Mouse (Mus musculus): Measurements from ENCODE around the gene Cdc42bpa. TPM values are rescaled to one million over a fixed set of nuclear protein-coding genes. Genes with fewer than 3 reads are reported as not detected.

The Cdc42bpa gene
- polyA plus RNA-seq, 3 experiments from 2014 or later: 0.16 to 0.83 TPM; not detected in 1

DNA sequence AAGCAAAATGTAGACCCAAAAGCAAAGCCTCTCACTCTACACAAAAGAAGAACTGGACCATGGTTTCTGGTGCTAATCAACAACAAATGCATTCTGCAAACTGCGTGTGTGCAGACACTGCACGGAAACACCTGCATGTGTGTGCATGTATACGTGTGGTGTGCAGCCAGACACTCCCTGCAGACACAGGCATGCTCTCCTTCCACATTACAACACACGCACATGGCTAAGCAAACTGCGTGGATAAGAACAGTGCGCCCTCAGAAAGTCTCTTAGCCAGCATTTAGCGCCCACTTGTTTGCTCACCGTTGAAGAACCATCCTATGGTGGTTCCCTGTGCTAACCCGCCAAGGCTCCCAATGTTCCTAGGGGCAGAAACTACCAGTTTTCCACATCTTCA is 233.8 kb downstream of the Cdc42bpa start:
- ATAC-seq: no peak

DNA sequence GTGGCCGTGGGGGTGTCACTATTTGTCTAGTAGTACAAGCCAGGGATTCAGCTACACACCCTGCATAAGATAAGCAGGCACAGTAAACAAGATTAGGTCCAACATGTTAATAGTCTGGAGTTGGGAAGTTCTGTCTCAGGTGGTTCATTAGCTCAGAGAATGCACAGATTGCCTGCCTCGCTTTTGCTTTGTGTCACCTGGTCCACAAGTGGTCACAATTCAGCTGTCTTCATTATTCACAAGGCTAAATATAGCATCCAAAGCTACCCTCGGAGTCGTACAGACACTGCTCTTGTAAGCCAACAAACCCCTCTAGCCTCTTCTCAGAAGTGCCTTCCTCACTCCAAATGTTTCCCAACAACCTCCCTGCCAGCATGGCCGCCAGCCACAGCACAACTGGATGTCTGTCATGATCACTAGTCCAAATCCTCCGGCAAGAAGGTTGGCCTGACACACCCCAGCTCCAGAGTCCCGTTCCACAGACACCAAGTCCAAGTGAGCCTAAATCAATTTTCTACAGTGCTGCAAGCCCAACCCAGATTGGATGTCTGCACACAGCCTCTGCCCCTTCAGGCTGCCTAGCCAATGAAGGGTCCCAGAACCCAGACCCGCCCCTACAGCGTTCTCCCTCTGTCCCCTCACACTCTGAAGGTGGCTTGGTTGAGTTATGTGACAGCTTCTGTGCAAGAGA is 234.7 kb downstream of the Cdc42bpa start:
- ATAC-seq: no peak

DNA sequence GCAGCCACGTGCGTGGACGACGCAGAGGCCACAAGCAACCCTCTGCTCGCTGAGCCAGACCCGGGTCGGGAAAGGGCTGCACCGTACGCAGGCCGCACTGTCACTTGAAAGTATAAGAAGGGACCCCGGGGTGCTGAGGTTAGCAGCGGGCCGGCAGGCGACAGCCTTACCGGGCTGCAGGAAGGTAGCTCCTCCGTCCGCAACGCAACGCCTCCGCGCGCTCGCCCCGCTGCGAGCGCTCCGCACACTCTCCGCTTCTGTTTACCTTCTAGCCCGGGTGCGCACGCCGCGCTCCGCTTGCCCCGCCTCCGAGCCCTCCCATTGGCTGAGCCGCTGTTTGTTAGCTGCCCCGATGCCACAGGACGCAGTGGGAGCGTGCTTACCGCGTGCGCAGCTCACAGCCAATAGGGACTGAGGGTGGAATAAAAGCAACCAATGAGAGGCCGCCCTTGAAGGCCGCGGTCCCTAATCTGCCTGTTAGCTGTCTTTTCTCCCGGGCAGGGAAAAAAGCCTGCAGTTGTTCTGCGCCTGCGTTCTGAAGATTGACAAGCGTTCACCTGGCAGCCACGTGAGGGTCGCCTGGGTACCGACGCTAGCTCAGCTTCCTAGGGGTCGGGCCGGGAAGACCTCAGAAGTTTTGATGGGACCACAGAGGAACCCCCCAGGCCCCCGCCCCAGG is 235.6 kb downstream of the Cdc42bpa start:
- peak; percentile 91 for ATAC-seq

DNA sequence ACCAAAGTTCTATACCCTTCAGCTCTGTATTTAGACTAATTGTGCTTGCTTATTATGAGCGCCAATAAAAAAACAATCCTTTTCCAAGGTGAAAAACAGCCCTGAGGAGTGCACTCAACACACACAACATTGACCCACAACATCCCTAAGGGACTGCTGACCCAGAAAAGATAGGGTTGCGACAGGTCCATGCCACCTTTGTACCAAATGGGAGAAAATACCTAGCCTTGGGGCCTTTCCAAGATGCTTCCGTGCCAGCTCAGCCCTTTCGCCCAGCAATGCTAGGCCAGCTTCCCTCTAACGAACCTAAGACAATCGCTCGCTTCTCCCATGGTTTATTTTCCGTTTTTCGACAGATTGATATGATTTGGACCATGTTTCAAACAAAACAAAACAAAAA is 236.2 kb downstream of the Cdc42bpa start:
- no peak for ATAC-seq

DNA sequence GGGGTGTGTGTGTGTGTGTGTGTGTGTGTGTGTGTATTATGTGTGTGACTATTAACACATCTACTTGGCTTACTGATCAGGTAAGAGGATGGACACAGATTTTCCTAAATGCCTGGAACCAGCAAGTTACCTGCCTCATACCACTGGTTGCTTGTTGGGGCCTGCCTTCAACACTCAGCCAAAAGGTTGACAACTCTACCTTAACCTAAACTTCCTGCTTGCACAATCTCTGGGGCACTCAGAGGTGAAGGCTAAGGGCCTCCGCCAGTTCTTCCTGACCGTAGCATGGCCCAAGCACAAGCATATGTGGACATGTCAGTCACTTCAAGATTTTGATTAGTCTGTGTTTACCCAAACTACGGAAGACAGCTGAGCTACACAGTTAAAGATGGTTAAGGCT is 237.7 kb downstream of the Cdc42bpa start:
- ATAC-seq: no peak

DNA sequence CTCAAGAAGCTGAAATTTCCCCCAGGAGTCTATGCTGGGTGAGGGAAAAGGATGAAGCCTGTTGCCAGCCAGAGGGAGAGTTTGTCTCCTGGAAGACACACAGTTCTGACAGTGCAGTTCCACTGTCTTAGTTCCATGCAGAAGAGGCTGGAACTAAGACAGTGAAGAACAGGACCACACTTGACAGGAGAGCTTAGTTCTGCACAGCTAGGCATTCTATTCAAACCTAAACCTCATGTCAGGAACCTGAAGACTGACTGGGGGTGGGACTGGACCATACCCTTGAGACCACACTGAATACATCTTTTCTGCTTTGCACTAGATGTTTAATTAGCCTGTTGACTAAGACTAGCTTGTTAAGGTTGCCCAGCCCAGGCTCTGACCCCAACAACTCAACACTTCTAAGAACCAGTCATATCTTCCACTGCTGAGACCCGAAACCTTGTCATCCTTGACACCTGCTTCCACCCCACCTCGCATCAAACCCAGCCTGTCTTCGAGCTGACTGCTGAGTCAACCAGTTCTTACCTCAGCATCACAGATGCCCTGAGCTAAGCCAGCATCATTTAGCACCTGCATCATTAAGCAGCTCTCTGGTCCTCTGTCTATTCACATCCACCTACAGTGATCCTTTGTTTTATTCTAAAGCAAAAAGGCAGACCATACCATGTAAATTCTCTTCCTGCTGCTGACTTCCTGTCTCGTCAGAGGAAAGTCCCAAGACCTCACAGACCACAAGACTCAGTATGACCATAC is 238.9 kb downstream of the Cdc42bpa start, which contains the start of gene Coq8a:
Gene Coq8a (minus strand): TSS at position 644 of the 756 bp plus-strand sequence.
- peak; percentile 53 for ATAC-seq

DNA sequence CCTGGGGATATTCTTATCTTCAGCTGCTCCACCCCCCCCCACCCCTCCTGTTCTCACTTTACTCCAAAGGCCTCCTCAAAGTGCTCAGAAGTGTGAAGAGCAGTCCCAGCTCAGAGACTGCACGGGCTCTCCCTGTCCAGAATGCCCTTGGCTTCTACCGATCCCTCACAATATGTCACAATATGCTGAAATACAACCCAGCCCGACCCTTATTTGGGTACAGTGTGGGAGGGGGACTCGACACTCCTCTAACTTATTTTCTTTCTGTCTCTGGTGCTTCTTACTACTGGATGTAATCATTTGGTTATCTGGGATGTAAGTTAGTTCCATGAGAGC is 239.4 kb downstream of the Cdc42bpa start:
- ATAC-seq: no peak

DNA sequence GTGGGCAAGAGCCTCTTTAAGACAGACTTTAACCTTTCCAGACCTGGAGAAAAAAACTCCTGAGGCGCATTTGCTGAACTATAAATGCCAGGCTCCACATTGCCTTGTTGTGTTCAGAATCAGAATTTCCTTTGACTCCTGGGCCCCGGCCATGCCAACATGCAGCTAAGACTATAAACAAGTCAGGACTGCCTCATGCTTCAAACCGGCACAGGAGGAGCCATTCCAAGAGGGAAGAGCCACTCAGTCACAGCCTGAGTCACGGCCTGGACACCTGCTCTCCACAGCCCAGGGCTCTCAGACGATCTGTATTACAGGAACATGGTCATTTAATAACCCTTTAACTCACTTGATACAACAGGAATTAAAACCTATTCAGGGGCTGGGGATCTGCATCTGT is 240.4 kb downstream of the Cdc42bpa start:
- no peak for ATAC-seq

DNA sequence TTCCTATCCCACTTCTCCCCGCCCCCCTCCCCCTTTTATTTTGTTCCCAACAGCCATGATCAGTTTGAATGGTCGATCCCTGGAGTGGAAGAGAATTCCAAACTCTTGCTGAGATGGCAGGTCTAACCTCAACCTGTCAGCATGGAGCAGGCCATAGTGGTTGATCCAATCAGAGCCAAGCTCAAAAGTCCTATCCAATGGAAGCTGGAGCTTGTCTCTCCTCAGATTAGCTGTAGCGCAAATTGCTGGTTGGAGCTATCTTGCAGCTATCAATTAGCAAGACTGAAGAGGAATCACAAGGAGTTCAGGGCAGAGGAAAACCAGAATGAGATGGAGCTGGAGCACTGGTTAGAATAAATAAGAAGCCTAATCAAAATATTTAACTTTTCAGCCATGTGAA is 248.1 kb downstream of the Cdc42bpa start:
- ATAC-seq: no peak

DNA sequence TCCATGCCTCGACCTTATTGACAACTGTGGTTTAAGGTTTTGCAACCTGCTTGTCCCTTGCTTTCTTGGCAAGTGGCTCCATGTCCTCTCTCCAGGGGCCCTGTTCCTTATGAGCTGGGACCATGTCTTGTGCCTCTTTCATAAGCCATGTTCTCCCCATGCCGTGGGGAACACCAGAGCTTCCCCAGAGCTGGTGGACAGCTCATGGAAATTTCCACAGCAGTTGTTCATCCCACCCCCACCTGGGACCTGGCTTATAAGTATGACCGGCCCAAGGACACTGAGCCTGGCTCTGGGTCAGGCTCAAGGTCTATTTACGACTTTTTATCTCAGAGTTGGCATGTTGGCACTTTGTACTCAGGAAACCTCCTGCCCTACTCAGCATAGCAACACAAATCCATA is 249.8 kb downstream of the Cdc42bpa start:
- no peak for ATAC-seq

DNA sequence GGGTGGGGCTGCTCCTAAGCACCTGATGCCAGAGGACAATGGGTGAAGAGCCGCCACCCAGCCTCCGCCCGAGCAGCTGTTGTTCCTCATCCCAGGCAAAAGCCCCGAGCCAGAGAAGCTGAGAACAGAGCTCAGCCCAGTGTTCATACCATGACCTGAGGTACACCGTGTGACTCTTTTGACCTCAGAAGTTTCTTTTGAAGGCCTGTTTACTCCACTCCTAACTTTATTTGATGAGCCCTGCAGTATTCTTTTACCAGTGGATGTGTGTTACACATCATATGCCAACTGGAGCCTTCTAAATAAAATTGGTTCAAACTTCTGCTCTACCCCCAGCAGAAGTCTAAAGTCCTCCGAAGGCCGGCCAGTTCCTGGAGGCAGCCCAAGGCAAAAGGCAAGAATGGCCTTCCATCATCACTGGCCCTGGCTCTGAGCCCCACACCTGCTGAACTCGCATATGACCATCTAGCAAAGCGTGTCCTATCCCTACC is 250.6 kb downstream of the Cdc42bpa start:
- no peak for ATAC-seq

DNA sequence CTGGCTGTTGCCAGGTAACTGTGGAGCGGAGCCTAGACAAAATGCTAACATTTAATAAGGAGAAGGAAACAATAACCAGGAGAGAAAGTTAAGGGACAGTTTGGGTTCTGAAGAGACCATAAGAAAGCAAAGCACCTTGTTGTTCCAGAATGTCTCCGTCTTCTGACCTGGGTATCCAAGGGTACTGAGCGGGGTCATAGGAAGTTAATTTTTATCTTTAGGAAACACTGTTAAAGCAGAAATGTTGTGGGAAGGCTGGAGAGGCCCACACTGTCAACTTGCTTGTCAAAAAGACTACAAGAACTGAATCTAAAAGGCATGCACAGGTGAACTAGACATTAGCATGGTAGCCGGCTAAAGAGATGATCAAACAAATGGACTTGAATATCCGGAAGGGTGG is 252.6 kb downstream of the Cdc42bpa start:
- ATAC-seq: no peak

DNA sequence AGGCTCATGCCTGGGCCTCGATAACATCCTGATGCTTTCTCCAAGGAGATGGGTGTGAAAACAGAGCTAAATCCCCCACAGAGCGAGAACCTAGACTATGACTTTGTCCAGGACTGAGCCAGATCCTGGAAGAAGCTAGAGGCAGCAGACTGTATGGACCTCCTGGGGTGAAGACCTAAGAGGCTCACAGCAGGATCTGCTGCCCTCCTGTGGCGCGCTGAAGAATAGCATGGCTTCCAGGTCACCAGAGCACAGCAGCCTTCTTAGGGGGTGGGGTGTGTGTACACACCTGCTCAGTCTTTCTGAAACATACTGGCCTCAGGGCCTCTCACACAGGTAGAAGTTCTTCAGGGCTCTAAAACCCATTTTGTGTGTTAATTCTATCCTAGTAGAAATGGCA is 254.8 kb downstream of the Cdc42bpa start:
- ATAC-seq: peak; percentile 98

Other genes starting within 250 kb of the Cdc42bpa start
- gene Kif28, start 215.2 kb upstream of the Cdc42bpa start, polyA plus RNA-seq (2017; shearing (Covaris generic)): not detected
- not detected for gene Gm10518, start 157.1 kb upstream of the Cdc42bpa start, polyA plus RNA-seq (2017; shearing (Covaris generic))
- 10 to 100 TPM; 20.5 to 31.9 (median 22.5) TPM for gene Ahctf1, start 156.8 kb upstream of the Cdc42bpa start, polyA plus RNA-seq (2017; shearing (Covaris generic))
- gene Coq8a, start 239.1 kb downstream of the Cdc42bpa start, polyA plus RNA-seq (2017; shearing (Covaris generic)): 10 to 100 TPM; 25.8 to 50.3 (median 43.8) TPM